Mouse (Mus musculus): ENCODE data around the gene Tiam1. TPM values are rescaled to one million over a fixed set of nuclear protein-coding genes. Genes with fewer than 3 reads are reported as not detected.

Gene Tiam1
- polyA plus RNA-seq, 1 experiment: 14.1 TPM

GRCm38 (mm10) chr16:89765470-89765869 is 378.1 kb downstream of the Tiam1 start:
- Histone ChIP-seq H3K27ac (ENCODE audit: control insufficient read depth, insufficient read depth, low read length) (no peak overlapping the region), H3K4me3 (ENCODE audit: control insufficient read depth, insufficient read depth, low read length) (no peak overlapping the region), H3K36me3 (ENCODE audit: control insufficient read depth, insufficient read depth, low read length) (no peaks in the 10 kb centered on the region), H3K27me3 (ENCODE audit: control insufficient read depth, insufficient read depth, low read length) (no peaks in the 10 kb centered on the region), H3K4me1 (replicated peaks; ENCODE audit: control insufficient read depth, insufficient read depth, low read length) (no peaks in the 10 kb centered on the region)
- 13% methylated on average over 8 of the region's 8 CpGs for WGBS
- no peak for DNase-seq
- TF ChIP-seq POLR2A (IDR thresholded peaks at IDR 0.05; ENCODE audit: control insufficient read depth, extremely low read depth, insufficient read depth, low read length, poor library complexity): no peak
- TF ChIP-seq CTCF (IDR thresholded peaks at IDR 0.05; ENCODE audit: borderline replicate concordance, control insufficient read depth, extremely low read depth, insufficient read depth, low read length, poor library complexity): no peak

- Histone ChIP-seq H3K27ac (ENCODE audit: control insufficient read depth, insufficient read depth, low read length) (no peak overlapping the region), H3K27me3 (ENCODE audit: control insufficient read depth, insufficient read depth, low read length) (no peaks in the 10 kb centered on the region), H3K4me1 (replicated peaks; ENCODE audit: control insufficient read depth, insufficient read depth, low read length) (no peaks in the 10 kb centered on the region), H3K4me3 (ENCODE audit: control insufficient read depth, insufficient read depth, low read length) (no peak overlapping the region), H3K36me3 (ENCODE audit: control insufficient read depth, insufficient read depth, low read length) (no peaks in the 10 kb centered on the region)
- TF ChIP-seq POLR2A (IDR thresholded peaks at IDR 0.05; ENCODE audit: control insufficient read depth, extremely low read depth, insufficient read depth, low read length, poor library complexity): no peak
- TF ChIP-seq CTCF (IDR thresholded peaks at IDR 0.05; ENCODE audit: borderline replicate concordance, control insufficient read depth, extremely low read depth, insufficient read depth, low read length, poor library complexity): no peak
- DNase-seq: no peak
- WGBS: 47% methylated on average over 2 of the region's 2 CpGs
Measured at GRCm38 (mm10) chr16:89763812-89764211, 379.8 kb downstream of the Tiam1 start.

GRCm38 (mm10) chr16:89762523-89762922 is 381.0 kb downstream of the Tiam1 start:
- no peaks in the 10 kb centered on the region for H3K4me1 ChIP-seq (replicated peaks; ENCODE audit: control insufficient read depth, insufficient read depth, low read length)
- H3K27me3 ChIP-seq (ENCODE audit: control insufficient read depth, insufficient read depth, low read length): no peaks in the 10 kb centered on the region
- no peak for DNase-seq
- no peak overlapping the region for H3K4me3 ChIP-seq (ENCODE audit: control insufficient read depth, insufficient read depth, low read length)
- WGBS: 85% methylated on average over 10 of the region's 10 CpGs
- H3K36me3 ChIP-seq (ENCODE audit: control insufficient read depth, insufficient read depth, low read length): no peaks in the 10 kb centered on the region
- TF ChIP-seq CTCF (IDR thresholded peaks at IDR 0.05; ENCODE audit: borderline replicate concordance, control insufficient read depth, extremely low read depth, insufficient read depth, low read length, poor library complexity) (no peak), POLR2A (IDR thresholded peaks at IDR 0.05; ENCODE audit: control insufficient read depth, extremely low read depth, insufficient read depth, low read length, poor library complexity) (no peak)
- H3K27ac ChIP-seq (ENCODE audit: control insufficient read depth, insufficient read depth, low read length): no peak overlapping the region

GRCm38 (mm10) chr16:89762096-89762495 is 381.5 kb downstream of the Tiam1 start:
- WGBS: 71% methylated on average over 8 of the region's 8 CpGs

GRCm38 (mm10) chr16:89757384-89757783 is 386.2 kb downstream of the Tiam1 start:
- Histone ChIP-seq H3K27ac (ENCODE audit: control insufficient read depth, insufficient read depth, low read length) (no peak overlapping the region), H3K36me3 (ENCODE audit: control insufficient read depth, insufficient read depth, low read length) (no peaks in the 10 kb centered on the region), H3K4me3 (ENCODE audit: control insufficient read depth, insufficient read depth, low read length) (no peak overlapping the region), H3K4me1 (replicated peaks; ENCODE audit: control insufficient read depth, insufficient read depth, low read length) (no peaks in the 10 kb centered on the region), H3K27me3 (ENCODE audit: control insufficient read depth, insufficient read depth, low read length) (no peaks in the 10 kb centered on the region)
- DNase-seq: no peak
- 85% methylated on average over 5 of the region's 5 CpGs for WGBS
- TF ChIP-seq POLR2A (IDR thresholded peaks at IDR 0.05; ENCODE audit: control insufficient read depth, extremely low read depth, insufficient read depth, low read length, poor library complexity): no peak

More at GRCm38 (mm10) chr16:89762096-89762495, 381.5 kb downstream of the Tiam1 start:
- Histone ChIP-seq H3K4me3 (ENCODE audit: control insufficient read depth, insufficient read depth, low read length) (no peak overlapping the region), H3K27ac (ENCODE audit: control insufficient read depth, insufficient read depth, low read length) (no peak overlapping the region), H3K4me1 (replicated peaks; ENCODE audit: control insufficient read depth, insufficient read depth, low read length) (no peaks in the 10 kb centered on the region), H3K36me3 (ENCODE audit: control insufficient read depth, insufficient read depth, low read length) (no peaks in the 10 kb centered on the region), H3K27me3 (ENCODE audit: control insufficient read depth, insufficient read depth, low read length) (no peaks in the 10 kb centered on the region)
- no peak for DNase-seq
- TF ChIP-seq POLR2A (IDR thresholded peaks at IDR 0.05; ENCODE audit: control insufficient read depth, extremely low read depth, insufficient read depth, low read length, poor library complexity) (no peak), CTCF (IDR thresholded peaks at IDR 0.05; ENCODE audit: borderline replicate concordance, control insufficient read depth, extremely low read depth, insufficient read depth, low read length, poor library complexity) (no peak)

- Histone ChIP-seq H3K4me3 (ENCODE audit: control insufficient read depth, insufficient read depth, low read length) (no peak overlapping the region), H3K4me1 (replicated peaks; ENCODE audit: control insufficient read depth, insufficient read depth, low read length) (no peaks in the 10 kb centered on the region), H3K27me3 (ENCODE audit: control insufficient read depth, insufficient read depth, low read length) (no peaks in the 10 kb centered on the region), H3K27ac (ENCODE audit: control insufficient read depth, insufficient read depth, low read length) (no peak overlapping the region), H3K36me3 (ENCODE audit: control insufficient read depth, insufficient read depth, low read length) (no peaks in the 10 kb centered on the region)
- whole genome bisulfite sequencing: 88% methylated on average over 3 of the region's 3 CpGs
- no peak for TF ChIP-seq POLR2A (IDR thresholded peaks at IDR 0.05; ENCODE audit: control insufficient read depth, extremely low read depth, insufficient read depth, low read length, poor library complexity)
- no peak for DNase-seq
Measured at GRCm38 (mm10) chr16:89754709-89755108, 388.9 kb downstream of the Tiam1 start.

GRCm38 (mm10) chr16:89747864-89748263 is 395.7 kb downstream of the Tiam1 start:
- no peak for DNase-seq
- Histone ChIP-seq H3K27ac (ENCODE audit: control insufficient read depth, insufficient read depth, low read length) (no peak overlapping the region), H3K4me1 (replicated peaks; ENCODE audit: control insufficient read depth, insufficient read depth, low read length) (no peaks in the 10 kb centered on the region), H3K27me3 (ENCODE audit: control insufficient read depth, insufficient read depth, low read length) (no peaks in the 10 kb centered on the region), H3K36me3 (ENCODE audit: control insufficient read depth, insufficient read depth, low read length) (no peaks in the 10 kb centered on the region), H3K4me3 (ENCODE audit: control insufficient read depth, insufficient read depth, low read length) (no peak overlapping the region)
- WGBS: 24% methylated on average over 2 of the region's 2 CpGs
- TF ChIP-seq CTCF (IDR thresholded peaks at IDR 0.05; ENCODE audit: borderline replicate concordance, control insufficient read depth, extremely low read depth, insufficient read depth, low read length, poor library complexity) (no peak), POLR2A (IDR thresholded peaks at IDR 0.05; ENCODE audit: control insufficient read depth, extremely low read depth, insufficient read depth, low read length, poor library complexity) (no peak)
